Mouse (Mus musculus): ENCODE data around the gene Rtn4.

DNA sequence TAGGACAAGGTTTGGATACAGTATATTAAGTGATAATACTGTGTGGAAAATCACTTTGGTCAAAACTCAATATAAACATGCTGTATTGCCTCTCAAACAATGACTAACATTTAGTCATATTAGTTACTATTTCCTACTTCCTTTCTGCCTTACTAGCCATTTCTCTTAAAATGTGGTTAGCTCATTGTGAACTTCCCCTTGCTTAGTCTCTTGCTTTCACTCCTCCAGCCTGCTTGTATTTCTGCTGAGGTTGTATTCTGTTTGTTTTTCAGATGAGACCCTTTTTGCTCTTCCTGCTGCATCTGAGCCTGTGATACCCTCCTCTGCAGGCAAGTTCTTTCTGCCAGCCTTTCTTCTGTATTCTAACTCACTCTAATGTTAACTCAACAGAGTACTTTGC lies 12.5 kb downstream of the Rtn4 start:
- no peak for TF ChIP-seq CTCF (IDR thresholded peaks at IDR 0.05; ENCODE audit: control insufficient read depth, insufficient read depth, low read length)
- no peak for TF ChIP-seq POLR2A (IDR thresholded peaks at IDR 0.05; ENCODE audit: borderline replicate concordance, control insufficient read depth, low read depth, low read length)
